Mouse (Mus musculus) kidney, adult 2 months (tissue): ENCODE results near the gene Epor.

Experiments
- CTCF ChIP-seq: fragments of 200-500 bp; conservative IDR thresholded peaks from 2 replicates; pipeline ENCODE4 v1.5.1; 2011; ENCODE audit warnings: low read depth, mild to moderate bottlenecking, control low read depth, low read length, moderate library complexity, mixed read lengths; ENCODE audit not compliant: insufficient read depth, insufficient read length
- POLR2A ChIP-seq: fragments of 200-500 bp; IDR thresholded peaks from one replicate; pipeline ENCODE4 v1.6.1; 2011; ENCODE audit warnings: low read depth, low read length, control low read depth

DNA sequence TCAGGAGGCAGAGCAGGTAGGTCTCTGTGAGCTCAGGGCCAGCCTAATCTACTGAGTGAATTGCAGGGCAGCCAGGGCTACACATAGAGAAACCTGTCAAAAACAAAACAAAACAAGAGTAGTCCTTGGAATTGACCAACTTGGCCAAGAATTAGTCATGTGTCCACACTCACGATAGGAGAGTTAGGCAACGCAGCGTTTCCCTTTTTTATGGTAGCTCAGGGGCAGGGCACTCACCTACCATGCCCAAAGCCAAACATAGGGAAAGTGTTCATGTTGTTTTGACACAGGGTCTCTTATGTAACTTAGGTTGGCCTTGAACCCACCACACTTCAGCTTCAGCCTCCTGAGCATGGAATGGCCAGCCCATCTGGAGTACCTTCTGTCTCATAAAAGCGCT is 6.0 kb upstream of the Epor start:
- TF ChIP-seq POLR2A (no peak), CTCF (no peak)
